Mouse (Mus musculus): ENCODE measurements around the gene Inpp5k.

- no peak for TF ChIP-seq CTCF (IDR thresholded peaks at IDR 0.05; ENCODE audit: borderline replicate concordance, insufficient read depth, low read depth, low read length)
- no peak for TF ChIP-seq POLR2A (IDR thresholded peaks at IDR 0.05; ENCODE audit: borderline replicate concordance, insufficient read depth, low read length)
These were observed 12.5 kb downstream of the Inpp5k start for GRCm38 (mm10) chr11:75643323-75643722.
